Mouse (Mus musculus) testis, adult 2 months (tissue): ENCODE measurements around the gene Zbp1. TPM values are rescaled to one million over a fixed set of nuclear protein-coding genes. Genes with fewer than 3 reads are reported as not detected.

Source experiments
- H3K27ac ChIP-seq: fragments of 200-500 bp; 2 replicates; pipeline ENCODE4 v1.5.1; 2012; ENCODE audit warnings: low read depth, low read length; ENCODE audit not compliant: control insufficient read depth, insufficient read depth
- H3K27me3 ChIP-seq: fragments of 200-500 bp; 2 replicates; pipeline ENCODE4 v1.6.1; 2012; ENCODE audit warnings: mild to moderate bottlenecking, low read length, moderate library complexity; ENCODE audit not compliant: control insufficient read depth, insufficient read depth
- H3K36me3 ChIP-seq: fragments of 200-500 bp; 2 replicates; pipeline ENCODE4 v1.6.1; 2012; ENCODE audit warnings: mild to moderate bottlenecking, low read length; ENCODE audit not compliant: control insufficient read depth, insufficient read depth
- H3K4me1 ChIP-seq: fragments of 200-500 bp; 2 replicates; pipeline ENCODE4 v1.6.1; 2012; ENCODE audit warnings: low read length; ENCODE audit not compliant: control insufficient read depth, insufficient read depth
- H3K4me3 ChIP-seq: fragments of 200-500 bp; 2 replicates; pipeline ENCODE4 v1.5.1; 2012; ENCODE audit warnings: low read depth, mild to moderate bottlenecking, low read length, moderate library complexity, mixed read lengths; ENCODE audit not compliant: control insufficient read depth
- CTCF ChIP-seq: fragments of 200-500 bp; IDR thresholded peaks from 2 replicates; pipeline ENCODE4 v1.5.1; 2012; ENCODE audit warnings: low read depth, mild to moderate bottlenecking, inconsistent platforms, low read length, moderate library complexity; ENCODE audit not compliant: control insufficient read depth, insufficient read depth, insufficient replicate concordance
- POLR2A ChIP-seq: fragments of 200-500 bp; IDR thresholded peaks from 2 replicates; pipeline ENCODE4 v1.6.1; 2012; ENCODE audit warnings: low read depth, mild to moderate bottlenecking, inconsistent platforms, low read length, moderate library complexity; ENCODE audit not compliant: control insufficient read depth
- polyA plus RNA-seq: library from polyadenylated mRNA; depleted of rRNA; stranded (reverse); fragments of >200 nt; gene quantifications from 2 replicates; pipeline ENCODE4 v1.2.3, GENCODE M21; 2012; rRNA removed

Zbp1 gene
- 0.30 and 0.40 TPM in 2 replicates for polyA plus RNA-seq

DNA sequence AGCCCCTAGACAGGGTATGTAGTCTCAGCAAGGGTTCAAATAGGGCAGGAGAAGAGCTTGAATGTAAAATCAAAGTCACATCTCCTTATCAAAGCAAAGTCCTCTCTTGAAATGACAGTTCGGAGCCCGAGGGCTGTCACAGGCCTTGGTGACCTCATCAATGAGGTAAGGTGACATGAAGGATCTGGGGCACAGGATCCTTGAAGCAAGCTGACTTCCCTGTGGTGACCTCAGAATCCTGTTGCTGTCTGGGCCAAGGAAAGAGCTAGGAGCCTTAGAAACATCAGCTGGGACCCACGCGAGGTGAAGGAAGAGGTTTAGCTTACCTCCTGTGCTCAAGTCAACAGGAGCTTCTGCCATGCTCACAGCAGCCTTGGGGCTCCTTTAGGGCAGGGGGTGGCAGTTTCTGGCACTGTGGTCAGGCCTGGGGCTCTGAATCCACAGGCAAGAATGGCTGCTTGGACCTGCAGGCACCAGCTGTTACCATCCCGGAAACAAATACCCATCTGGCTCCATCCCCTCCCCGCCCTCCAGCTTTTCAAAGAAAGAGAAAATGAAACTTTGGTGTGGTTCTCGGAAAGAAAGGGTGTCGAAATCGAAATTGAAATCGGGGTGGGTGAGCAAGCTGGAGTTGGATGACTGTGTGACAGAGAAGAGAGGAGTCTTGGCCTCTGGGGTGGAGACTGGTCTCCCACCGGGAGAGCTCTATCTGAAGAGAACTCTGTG is at the start of gene Zbp1:
Gene Zbp1, minus strand, starts transcription at position 508 of the 726 bp plus-strand sequence.
- no peaks in the 10 kb centered on the region for H3K27me3 ChIP-seq
- no peaks in the 10 kb centered on the region for H3K36me3 ChIP-seq
- no peaks in the 10 kb centered on the region for H3K4me1 ChIP-seq
- H3K4me3 ChIP-seq = no peak within 1 kb of the TSS
- no peak for TF ChIP-seq CTCF
- TF ChIP-seq POLR2A = no peak
- H3K27ac ChIP-seq = no peak within 1 kb of the TSS

DNA sequence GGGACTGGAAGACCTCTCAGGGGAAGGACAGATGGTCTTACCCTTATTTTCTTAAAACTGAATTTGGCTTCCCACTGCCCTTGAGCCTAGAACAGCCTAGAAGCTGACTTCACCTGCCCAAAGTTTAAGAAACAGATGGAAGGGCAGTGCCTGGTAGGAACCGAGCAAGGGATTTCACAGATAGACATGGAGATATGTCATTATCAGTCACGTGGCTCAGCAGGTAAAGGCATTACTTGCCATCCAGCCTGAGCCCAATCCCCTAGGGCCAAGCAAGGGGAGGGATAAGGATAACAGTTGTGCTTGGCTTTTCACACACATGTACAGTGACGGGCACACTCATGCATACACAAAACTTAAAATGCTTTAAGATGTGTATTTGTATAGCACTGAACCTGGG is 48.8 kb upstream of the Zbp1 start:
- H3K4me3 ChIP-seq = no peak overlapping the region
- H3K27me3 ChIP-seq = no peaks in the 10 kb centered on the region
- no peaks in the 10 kb centered on the region for H3K36me3 ChIP-seq
- H3K4me1 ChIP-seq = no peaks in the 10 kb centered on the region
- TF ChIP-seq POLR2A = no peak
- TF ChIP-seq CTCF = no peak
- H3K27ac ChIP-seq = no peak overlapping the region

DNA sequence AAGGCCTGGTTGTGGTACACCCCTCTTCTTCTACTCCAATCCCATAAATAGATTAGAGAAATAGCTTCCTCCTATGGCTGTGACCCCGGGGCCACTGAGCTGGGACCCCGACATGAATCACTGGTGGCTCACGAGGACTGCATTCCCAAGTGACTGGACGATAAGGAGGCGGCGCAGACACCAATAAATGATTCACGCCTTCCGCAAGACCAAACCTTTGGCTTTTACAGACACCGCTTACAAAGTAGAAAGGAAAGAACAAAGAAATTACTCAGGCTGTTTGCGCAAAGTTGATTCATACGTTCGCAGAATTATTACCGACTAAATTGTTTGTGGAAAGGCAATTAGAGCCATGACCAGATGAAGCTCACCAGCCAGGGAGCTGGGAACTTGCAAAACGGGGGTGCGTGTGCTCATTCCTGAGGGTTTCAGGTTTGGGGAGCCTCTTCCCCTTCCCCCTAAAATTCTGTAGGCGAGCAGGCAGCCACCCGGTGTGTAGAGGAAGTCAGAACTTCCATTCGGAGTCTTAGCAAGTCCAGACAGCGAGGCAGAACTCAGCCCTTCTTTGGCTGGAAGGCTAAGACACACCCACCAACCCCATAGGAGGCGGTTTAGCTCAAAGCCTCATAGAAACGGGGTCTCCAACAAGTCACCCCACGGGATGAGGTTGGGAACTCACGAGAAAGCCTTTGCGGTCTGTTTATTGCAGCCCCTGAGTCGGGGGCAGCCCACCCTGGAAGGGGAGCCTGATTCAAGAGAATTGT is 47.8 kb upstream of the Zbp1 start:
- TF ChIP-seq POLR2A (no peak), CTCF (no peak)
- Histone ChIP-seq H3K4me1 (no peaks in the 10 kb centered on the region), H3K27me3 (no peaks in the 10 kb centered on the region), H3K27ac (no peak overlapping the region), H3K4me3 (no peak overlapping the region), H3K36me3 (no peaks in the 10 kb centered on the region)

DNA sequence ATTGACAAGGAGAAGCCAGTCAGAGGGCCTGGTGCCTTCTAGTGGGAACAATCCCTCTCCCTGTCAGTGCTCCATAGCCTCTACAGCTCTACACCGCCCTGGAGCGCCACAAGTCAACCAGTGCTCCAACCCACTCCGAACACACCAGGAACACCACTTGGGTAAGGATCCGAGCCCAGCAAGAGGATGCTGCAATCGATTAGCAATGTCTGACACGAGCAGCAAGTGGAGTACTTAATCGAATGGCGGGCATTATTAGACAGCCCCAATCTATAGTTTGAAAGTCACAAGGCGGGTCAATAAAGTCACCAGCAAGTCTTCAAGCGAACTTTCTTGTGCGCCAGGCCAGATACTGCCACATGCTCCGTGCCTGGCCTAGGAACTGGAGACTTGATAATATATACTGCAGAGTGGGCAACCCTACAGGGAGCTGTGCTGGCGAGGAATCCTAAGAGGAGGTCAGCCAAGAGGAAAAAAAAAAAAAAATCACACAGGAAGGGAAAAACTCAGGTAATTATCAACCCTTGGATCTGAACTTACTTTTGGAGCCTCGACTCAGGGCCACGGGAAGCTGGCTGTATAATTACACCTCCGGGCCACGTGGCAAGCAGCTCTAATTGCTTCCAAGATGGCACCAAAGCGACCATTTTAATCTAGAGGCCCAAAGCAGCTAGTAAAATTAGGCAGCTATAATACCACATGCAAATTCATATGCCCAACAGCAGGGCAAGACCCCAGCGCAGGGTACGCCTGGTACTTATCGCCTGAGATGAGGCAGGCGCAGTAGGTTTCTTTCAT is 46.9 kb upstream of the Zbp1 start:
- no peak overlapping the region for H3K4me3 ChIP-seq
- no peaks in the 10 kb centered on the region for H3K36me3 ChIP-seq
- TF ChIP-seq POLR2A (no peak), CTCF (no peak)
- no peaks in the 10 kb centered on the region for H3K27me3 ChIP-seq
- no peak overlapping the region for H3K27ac ChIP-seq
- no peaks in the 10 kb centered on the region for H3K4me1 ChIP-seq

DNA sequence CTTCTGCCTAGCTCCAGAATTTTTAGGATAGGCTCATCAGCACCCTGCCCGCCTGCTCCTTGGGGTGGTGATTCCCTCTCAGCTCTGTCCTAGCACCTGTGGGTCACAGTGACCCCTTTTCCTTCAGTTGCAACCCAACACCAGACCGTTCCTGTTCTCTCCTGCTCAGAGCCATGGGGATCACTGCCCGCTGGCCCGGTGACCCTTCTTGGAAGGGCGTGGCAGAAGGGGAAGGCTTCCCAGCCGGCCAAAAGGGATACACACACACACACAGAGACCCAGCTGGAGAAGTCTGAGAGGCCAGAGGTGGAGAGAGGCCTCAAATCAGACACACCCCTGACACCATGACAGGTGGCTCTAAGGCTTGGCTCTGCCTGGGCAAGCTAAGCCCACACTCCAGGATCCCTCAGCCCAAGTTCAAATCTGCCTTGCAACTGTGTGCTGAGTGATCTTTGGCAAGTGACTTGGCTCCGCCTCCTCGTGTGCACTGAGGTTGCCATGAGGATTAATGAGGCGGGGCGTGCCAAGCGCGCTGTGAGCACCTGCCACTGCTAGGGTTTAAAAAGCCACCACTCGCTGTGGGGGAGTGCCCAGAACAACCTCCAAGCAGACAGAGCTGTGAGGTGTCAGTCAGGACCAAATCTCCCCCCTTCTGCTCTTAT is 45.9 kb upstream of the Zbp1 start:
- no peak for TF ChIP-seq CTCF
- TF ChIP-seq POLR2A = no peak
- H3K4me1 ChIP-seq = no peaks in the 10 kb centered on the region
- no peak overlapping the region for H3K27ac ChIP-seq
- H3K4me3 ChIP-seq = no peak overlapping the region
- no peaks in the 10 kb centered on the region for H3K27me3 ChIP-seq
- H3K36me3 ChIP-seq = no peaks in the 10 kb centered on the region

DNA sequence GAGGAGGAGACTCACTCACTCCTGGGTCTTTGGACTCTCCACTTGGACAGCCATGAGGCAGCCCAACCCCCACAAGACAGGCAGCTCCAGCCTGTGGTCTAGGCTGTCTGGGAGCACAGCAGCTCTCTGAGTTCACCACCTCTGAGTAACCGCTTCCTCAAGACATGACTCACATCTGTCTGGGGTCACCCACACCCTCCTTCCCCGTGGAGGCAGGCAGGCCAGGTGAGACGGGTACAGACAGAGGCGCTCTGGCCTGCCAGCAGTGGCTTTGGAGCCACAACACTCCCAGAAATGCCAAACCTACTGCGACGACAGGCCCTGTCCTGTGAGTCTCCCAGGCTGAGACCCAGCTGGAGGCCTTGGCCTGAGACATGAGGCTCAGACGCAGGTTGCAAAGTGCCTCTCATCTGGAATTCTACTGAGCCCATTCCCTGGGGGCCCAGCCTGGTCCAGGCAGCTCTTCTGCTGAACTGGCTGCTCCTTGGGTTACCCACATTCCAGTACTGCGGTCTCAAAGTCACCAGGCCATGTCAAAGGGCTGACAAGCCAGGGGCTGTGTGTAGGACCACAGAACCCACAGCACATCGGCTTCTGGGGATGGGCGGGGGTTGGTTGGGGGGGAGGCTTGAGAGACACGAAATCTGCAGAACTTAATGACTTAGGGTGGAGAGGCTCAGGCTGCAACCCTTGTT is 45.1 kb upstream of the Zbp1 start:
- Histone ChIP-seq H3K4me3 (no peak overlapping the region), H3K27ac (no peak overlapping the region), H3K27me3 (no peaks in the 10 kb centered on the region), H3K4me1 (no peaks in the 10 kb centered on the region), H3K36me3 (no peaks in the 10 kb centered on the region)
- TF ChIP-seq CTCF (no peak), POLR2A (no peak)

DNA sequence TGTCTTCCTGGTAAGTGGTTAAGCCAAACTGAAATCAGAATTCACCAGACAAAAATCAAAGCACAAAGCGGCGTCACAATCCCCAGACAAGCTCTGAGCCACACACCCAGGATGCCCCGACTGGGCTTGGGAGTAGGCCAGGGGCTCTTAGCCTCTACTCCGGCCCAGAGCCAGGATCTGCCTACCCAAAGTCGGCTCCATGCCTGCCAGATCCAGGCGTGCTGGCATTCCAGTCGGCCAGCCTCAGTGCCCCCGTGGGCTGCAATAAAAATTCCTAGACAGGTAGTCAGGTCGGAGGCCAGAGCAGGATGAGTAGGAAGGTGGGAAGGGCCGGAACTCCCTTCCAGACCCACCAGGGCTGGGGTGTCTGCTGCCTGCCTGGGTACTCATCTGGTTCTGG is 42.8 kb upstream of the Zbp1 start:
- H3K27me3 ChIP-seq = no peaks in the 10 kb centered on the region
- H3K4me1 ChIP-seq = no peaks in the 10 kb centered on the region; the same call in 1 of the 2 replicates
- H3K4me3 ChIP-seq = no peak overlapping the region
- no peak overlapping the region for H3K27ac ChIP-seq
- H3K36me3 ChIP-seq = no peaks in the 10 kb centered on the region
- TF ChIP-seq POLR2A = no peak
- TF ChIP-seq CTCF = no peak
